Mouse (Mus musculus): ENCODE data around the gene Rassf1. TPM values are rescaled to one million over a fixed set of nuclear protein-coding genes. Genes with fewer than 3 reads are reported as not detected.

The Rassf1 gene
- polyA plus RNA-seq, 1 experiment from 2014 or later: 47.7 TPM

- Histone ChIP-seq H3K4me1 (ENCODE audit: control insufficient read depth in 2 of 2, insufficient read depth in 2 of 2, low read length in 2 of 2) (peaks cover under 1 to 4% of the 10 kb centered on the region in 2 experiments; a peak in 2 of 4 replicates), H3K4me3 (ENCODE audit: control insufficient read depth in 1 of 2, insufficient read depth in 1 of 2, low read depth in 1 of 2, low read length in 2 of 2) (no peak overlapping the region), H3K9ac (ENCODE audit: low read length) (no peak overlapping the region), H3K36me3 (ENCODE audit: control insufficient read depth, insufficient read depth, low read length) (no peaks in the 10 kb centered on the region), H3K27me3 (ENCODE audit: control insufficient read depth, insufficient read depth, low read length) (peaks cover 4% of the 10 kb centered on the region; the same call in 1 of the 2 replicates), H3K9me3 (ENCODE audit: control insufficient read depth, low read length) (no peaks in the 10 kb centered on the region), H3K27ac (replicated peaks in 1 of 2; ENCODE audit: control insufficient read depth in 1 of 2, insufficient read depth in 1 of 2, low read depth in 2 of 2, low read length in 2 of 2) (no peak overlapping the region), H3K4me2 (ENCODE audit: low read length) (no peak overlapping the region)
- ATAC-seq (ENCODE audit: insufficient number of reproducible peaks, insufficient read depth, low FRiP score, low read depth): no peak
- WGBS: 81% methylated on average over 16 of the region's 16 CpGs
Measured at GRCm38 (mm10) chr9:107512326-107512725, 39.0 kb upstream of the Rassf1 start.

DNA sequence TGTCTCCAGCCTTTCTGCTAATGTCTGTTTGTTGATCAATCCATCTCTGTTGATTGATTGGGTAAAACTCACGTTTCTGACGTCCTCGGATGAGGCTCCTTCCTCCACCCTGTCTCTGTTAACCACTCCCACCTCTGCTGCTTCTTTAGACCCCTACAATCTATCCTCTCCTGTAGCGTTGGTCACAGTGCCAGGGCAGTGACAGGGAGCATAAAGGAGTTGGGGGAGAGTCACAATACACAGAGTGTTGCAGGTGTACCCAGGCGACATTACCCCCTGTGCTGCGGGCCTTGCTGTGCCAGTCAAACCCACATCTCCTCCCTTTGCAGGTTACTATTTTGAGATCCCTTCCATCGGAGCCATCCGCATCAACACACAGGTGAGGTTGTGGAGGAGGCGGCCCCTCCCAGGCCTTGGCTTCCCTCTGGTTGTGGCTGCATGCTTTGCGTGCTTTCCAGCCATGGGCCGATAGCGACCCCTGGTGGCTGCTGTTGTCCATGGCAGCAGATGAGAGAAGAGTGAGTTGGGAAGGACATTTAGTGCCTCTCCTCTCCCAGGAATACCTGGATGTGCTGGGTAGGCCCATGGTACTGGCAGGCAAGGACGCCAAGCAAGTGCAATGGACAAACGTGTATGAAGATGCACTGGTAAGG is 36.9 kb upstream of the Rassf1 start:
- H3K4me2 ChIP-seq (ENCODE audit: low read length): no peak overlapping the region
- no peak overlapping the region for H3K27ac ChIP-seq (replicated peaks in 1 of 2; ENCODE audit: control insufficient read depth in 1 of 2, insufficient read depth in 1 of 2, low read depth in 2 of 2, low read length in 2 of 2)
- WGBS: 26% methylated on average over 14 of the region's 14 CpGs
- H3K27me3 ChIP-seq (ENCODE audit: control insufficient read depth, insufficient read depth, low read length): peaks cover 4% of the 10 kb centered on the region; the same call in 1 of the 2 replicates
- no peak overlapping the region for H3K9ac ChIP-seq (ENCODE audit: low read length)
- no peaks in the 10 kb centered on the region for H3K9me3 ChIP-seq (ENCODE audit: control insufficient read depth, low read length)
- H3K4me3 ChIP-seq (ENCODE audit: control insufficient read depth in 1 of 2, insufficient read depth in 1 of 2, low read depth in 1 of 2, low read length in 2 of 2): no peak overlapping the region
- ATAC-seq (ENCODE audit: insufficient number of reproducible peaks, insufficient read depth, low FRiP score, low read depth): no peak
- no peaks in the 10 kb centered on the region for H3K36me3 ChIP-seq (ENCODE audit: control insufficient read depth, insufficient read depth, low read length)
- H3K4me1 ChIP-seq (ENCODE audit: control insufficient read depth in 2 of 2, insufficient read depth in 2 of 2, low read length in 2 of 2): peaks cover 0 to 4% of the 10 kb centered on the region in 2 experiments; a peak in 1 of 4 replicates

DNA sequence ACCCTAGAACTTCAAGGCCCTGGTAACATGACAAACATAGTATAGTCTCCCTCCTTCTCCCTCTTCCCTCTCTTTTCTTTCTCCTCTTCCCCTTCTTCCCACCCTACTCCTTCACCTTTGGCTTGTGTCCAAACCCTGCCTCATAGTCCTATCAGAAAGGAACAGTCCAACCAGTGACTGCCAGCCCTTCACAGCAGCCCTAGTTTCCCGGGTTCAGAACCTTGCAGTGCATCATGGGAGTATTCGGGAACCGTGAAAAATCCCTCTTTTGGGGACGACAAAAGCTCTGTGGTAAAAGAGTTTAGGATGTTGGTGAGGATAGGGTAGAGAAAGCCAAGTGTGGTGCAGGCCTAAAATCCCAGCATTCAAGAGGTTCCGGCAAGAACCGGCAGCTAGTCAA is 31.0 kb upstream of the Rassf1 start:
- Histone ChIP-seq H3K9me3 (ENCODE audit: control insufficient read depth, low read length) (no peaks in the 10 kb centered on the region), H3K4me1 (ENCODE audit: control insufficient read depth in 2 of 2, insufficient read depth in 2 of 2, low read length in 2 of 2) (peaks cover 9 to 11% of the 10 kb centered on the region in 2 experiments; a peak in 3 of 4 replicates), H3K4me2 (ENCODE audit: low read length) (no peak overlapping the region), H3K27ac (replicated peaks in 1 of 2; ENCODE audit: control insufficient read depth in 1 of 2, insufficient read depth in 1 of 2, low read depth in 2 of 2, low read length in 2 of 2) (no peak overlapping the region), H3K9ac (ENCODE audit: low read length) (no peak overlapping the region), H3K36me3 (ENCODE audit: control insufficient read depth, insufficient read depth, low read length) (no peaks in the 10 kb centered on the region), H3K4me3 (ENCODE audit: control insufficient read depth in 1 of 2, insufficient read depth in 1 of 2, low read depth in 1 of 2, low read length in 2 of 2) (no peak overlapping the region), H3K27me3 (ENCODE audit: control insufficient read depth, insufficient read depth, low read length) (peaks cover 4% of the 10 kb centered on the region)
- no peak for ATAC-seq (ENCODE audit: insufficient number of reproducible peaks, insufficient read depth, low FRiP score, low read depth)
- WGBS: 67% methylated on average over 6 of the region's 6 CpGs

GRCm38 (mm10) chr9:107521190-107521589 is 30.2 kb upstream of the Rassf1 start:
- Histone ChIP-seq H3K4me1 (ENCODE audit: control insufficient read depth in 2 of 2, insufficient read depth in 2 of 2, low read length in 2 of 2) (peaks cover 9 to 12% of the 10 kb centered on the region in 2 experiments), H3K27me3 (ENCODE audit: control insufficient read depth, insufficient read depth, low read length) (peaks cover 12% of the 10 kb centered on the region), H3K4me2 (ENCODE audit: low read length) (peak overlapping the region; percentile 59), H3K36me3 (ENCODE audit: control insufficient read depth, insufficient read depth, low read length) (no peaks in the 10 kb centered on the region), H3K27ac (replicated peaks in 1 of 2; ENCODE audit: control insufficient read depth in 1 of 2, insufficient read depth in 1 of 2, low read depth in 2 of 2, low read length in 2 of 2) (no peak overlapping the region), H3K9me3 (ENCODE audit: control insufficient read depth, low read length) (no peaks in the 10 kb centered on the region), H3K4me3 (ENCODE audit: control insufficient read depth in 1 of 2, insufficient read depth in 1 of 2, low read depth in 1 of 2, low read length in 2 of 2) (no peak overlapping the region), H3K9ac (ENCODE audit: low read length) (no peak overlapping the region)
- no peak for ATAC-seq (ENCODE audit: insufficient number of reproducible peaks, insufficient read depth, low FRiP score, low read depth)
- WGBS: 58% methylated on average over 5 of the region's 5 CpGs

DNA sequence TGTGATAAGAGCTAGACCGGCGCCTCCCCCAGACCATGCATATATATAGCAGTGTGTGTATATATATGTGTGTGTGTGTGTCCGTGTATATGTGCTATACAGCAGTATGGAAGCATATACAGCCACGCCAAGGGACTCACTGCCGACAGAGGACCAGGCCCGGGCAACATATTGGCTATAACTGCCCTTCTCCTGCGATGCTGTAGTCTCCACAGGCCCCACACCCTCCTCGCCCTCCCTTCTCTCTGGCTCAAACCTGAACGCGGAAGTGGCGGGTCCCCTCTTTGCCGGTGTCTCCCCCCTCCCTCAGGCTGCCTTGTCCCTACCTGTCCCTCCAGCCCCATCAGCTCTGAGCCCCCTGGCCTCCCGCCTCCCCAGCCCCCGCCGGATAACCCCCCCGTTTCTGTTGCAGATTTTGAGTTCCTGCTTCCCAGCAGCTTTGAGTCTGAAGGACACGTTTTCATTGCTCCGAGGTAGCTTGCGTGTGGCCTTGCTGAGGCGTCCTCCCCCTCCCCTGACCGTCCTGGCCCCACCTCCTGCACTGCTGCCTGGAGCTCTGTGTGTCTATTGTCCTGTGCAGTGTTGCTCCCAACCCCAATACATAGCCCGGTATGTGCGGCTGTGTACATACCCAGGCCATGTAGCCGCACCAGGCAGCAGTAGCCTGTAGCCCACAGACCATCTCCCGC is 29.5 kb upstream of the Rassf1 start:
- peaks cover 16% of the 10 kb centered on the region for H3K27me3 ChIP-seq (ENCODE audit: control insufficient read depth, insufficient read depth, low read length)
- H3K27ac ChIP-seq (replicated peaks in 1 of 2; ENCODE audit: control insufficient read depth in 1 of 2, insufficient read depth in 1 of 2, low read depth in 2 of 2, low read length in 2 of 2): peak overlapping the region; percentile 31 to 33; a peak in 2 of 4 replicates
- no peaks in the 10 kb centered on the region for H3K9me3 ChIP-seq (ENCODE audit: control insufficient read depth, low read length)
- no peaks in the 10 kb centered on the region for H3K36me3 ChIP-seq (ENCODE audit: control insufficient read depth, insufficient read depth, low read length)
- peak overlapping the region; percentile 44 for H3K9ac ChIP-seq (ENCODE audit: low read length)
- peak overlapping the region; percentile 59 for H3K4me2 ChIP-seq (ENCODE audit: low read length)
- 0 out of 4 replicates have a peak overlapping the region, but pooled peaks have one; percentile 8 to 16 for H3K4me3 ChIP-seq (ENCODE audit: control insufficient read depth in 1 of 2, insufficient read depth in 1 of 2, low read depth in 1 of 2, low read length in 2 of 2)
- 24% methylated on average over 25 of the region's 25 CpGs for WGBS
- peak; percentile 29; the same call in 1 of the 2 replicates for ATAC-seq (ENCODE audit: insufficient number of reproducible peaks, insufficient read depth, low FRiP score, low read depth)
- H3K4me1 ChIP-seq (ENCODE audit: control insufficient read depth in 2 of 2, insufficient read depth in 2 of 2, low read length in 2 of 2): peaks cover 13 to 19% of the 10 kb centered on the region in 2 experiments

DNA sequence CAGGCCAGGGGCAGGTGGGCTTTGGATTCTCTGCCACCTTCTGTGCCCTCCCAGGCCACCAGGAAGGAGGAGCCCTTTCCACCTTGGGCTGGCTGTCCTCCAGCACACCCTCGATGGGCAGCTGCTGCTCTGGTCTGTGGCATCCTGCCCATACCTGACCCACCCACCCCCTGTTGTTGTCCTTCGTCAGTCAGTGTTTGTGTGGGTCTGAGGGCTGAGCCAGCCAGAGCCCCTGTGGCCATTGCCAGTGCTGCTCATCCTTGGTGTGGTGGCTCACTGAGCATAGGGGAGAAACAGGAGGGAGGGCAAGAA is 29.0 kb upstream of the Rassf1 start:
- peak overlapping the region; percentile 59 for H3K4me2 ChIP-seq (ENCODE audit: low read length)
- no peaks in the 10 kb centered on the region for H3K36me3 ChIP-seq (ENCODE audit: control insufficient read depth, insufficient read depth, low read length)
- no peak for ATAC-seq (ENCODE audit: insufficient number of reproducible peaks, insufficient read depth, low FRiP score, low read depth)
- peaks cover 15 to 24% of the 10 kb centered on the region in 2 experiments for H3K4me1 ChIP-seq (ENCODE audit: control insufficient read depth in 2 of 2, insufficient read depth in 2 of 2, low read length in 2 of 2)
- H3K9me3 ChIP-seq (ENCODE audit: control insufficient read depth, low read length): no peaks in the 10 kb centered on the region
- H3K9ac ChIP-seq (ENCODE audit: low read length): peak overlapping the region; percentile 44
- no peak overlapping the region for H3K4me3 ChIP-seq (ENCODE audit: control insufficient read depth in 1 of 2, insufficient read depth in 1 of 2, low read depth in 1 of 2, low read length in 2 of 2)
- peaks cover 16% of the 10 kb centered on the region for H3K27me3 ChIP-seq (ENCODE audit: control insufficient read depth, insufficient read depth, low read length)
- peak overlapping the region in 1 of 2 experiments; percentile 33; a peak in 1 of 4 replicates for H3K27ac ChIP-seq (replicated peaks in 1 of 2; ENCODE audit: control insufficient read depth in 1 of 2, insufficient read depth in 1 of 2, low read depth in 2 of 2, low read length in 2 of 2)
- WGBS: 50% methylated on average over 2 of the region's 2 CpGs

GRCm38 (mm10) chr9:107526198-107527026 is 24.9 kb upstream of the Rassf1 start:
- WGBS: 13% methylated on average over 44 of the region's 44 CpGs
- Histone ChIP-seq H3K27ac (replicated peaks in 1 of 2; ENCODE audit: control insufficient read depth in 1 of 2, insufficient read depth in 1 of 2, low read depth in 2 of 2, low read length in 2 of 2) (no peak overlapping the region), H3K4me3 (ENCODE audit: control insufficient read depth in 1 of 2, insufficient read depth in 1 of 2, low read depth in 1 of 2, low read length in 2 of 2) (peak overlapping the region; percentile 33 to 40), H3K4me1 (ENCODE audit: control insufficient read depth in 2 of 2, insufficient read depth in 2 of 2, low read length in 2 of 2) (peaks cover 15 to 24% of the 10 kb centered on the region in 2 experiments), H3K9me3 (ENCODE audit: control insufficient read depth, low read length) (no peaks in the 10 kb centered on the region), H3K36me3 (ENCODE audit: control insufficient read depth, insufficient read depth, low read length) (no peaks in the 10 kb centered on the region), H3K9ac (ENCODE audit: low read length) (no peak overlapping the region), H3K4me2 (ENCODE audit: low read length) (peak overlapping the region; percentile 65), H3K27me3 (ENCODE audit: control insufficient read depth, insufficient read depth, low read length) (peaks cover 20% of the 10 kb centered on the region)
- 0 out of 2 replicates have a peak, but pooled peaks have one; percentile 28 for ATAC-seq (ENCODE audit: insufficient number of reproducible peaks, insufficient read depth, low FRiP score, low read depth)

Data from heart, embryonic 14.5 days (tissue).